9 mouse cellular contexts compared by ENCODE assay signal in genomic region chr5:124529191-124529651, GRCm38 (mm10). TPM values are rescaled to one million over a fixed set of nuclear protein-coding genes. Genes with fewer than 3 reads are reported as not detected.
DNase-seq lines count a peak whose midpoint lies in the region; ATAC-seq and TF ChIP-seq lines count a peak whose summit lies in the region.
"Had no signal": no experiment of that assay in that cellular context is flagged by ENCODE, and none has a peak within 500 bp of the region (broad histone marks: within the 10 kb centered on the region; RNA-seq: fewer than 3 reads in every experiment).

No protein-coding gene starts in this region.

- peak overlapping the region; percentile 69 for H3K4me2 ChIP-seq in kidney, embryonic 16.5 days (replicated peaks; ENCODE audit: low read depth, low read length)
- H3K4me2 ChIP-seq in midbrain, embryonic 11.5 days, result peak overlapping the region; percentile 32

- H3K36me3 ChIP-seq in kidney, embryonic 16.5 days (ENCODE audit: insufficient read depth, low read length), result no peaks in the 10 kb centered on the region; the same call in 1 of the 2 replicates
- H3K36me3 ChIP-seq in midbrain, embryonic 11.5 days (ENCODE audit: control insufficient read depth, insufficient read depth, low read length), result no peaks in the 10 kb centered on the region

- intact Hi-C loops in gastrocnemius, adult 2 months (cut with DNase I), result no loop called here

- no peaks in the 10 kb centered on the region for H3K9me3 ChIP-seq in kidney, embryonic 16.5 days (ENCODE audit: low read length)
- H3K9me3 ChIP-seq in midbrain, embryonic 11.5 days (ENCODE audit: control insufficient read depth, low read length), result no peaks in the 10 kb centered on the region

- peaks cover 43% of the 10 kb centered on the region for H3K4me1 ChIP-seq in kidney, embryonic 16.5 days (ENCODE audit: insufficient read depth, low read length)
- H3K4me1 ChIP-seq in midbrain, embryonic 11.5 days (ENCODE audit: control insufficient read depth, insufficient read depth, low read length), result peaks cover 26% of the 10 kb centered on the region

- 0 out of 2 replicates have a peak, but pooled peaks have one; percentile 14 for ATAC-seq in kidney, embryonic 16.5 days (ENCODE audit: low FRiP score, low TSS enrichment)
- no peak for ATAC-seq in midbrain, embryonic 11.5 days (ENCODE audit: low FRiP score)

- peak overlapping the region; percentile 92 for H3K4me3 ChIP-seq in gastrocnemius, adult 2 months
- peak overlapping the region; percentile 78 for H3K4me3 ChIP-seq in kidney, embryonic 16.5 days (ENCODE audit: low read length)
- peak overlapping the region; percentile 4; the same call in 1 of the 2 replicates for H3K4me3 ChIP-seq in midbrain, embryonic 11.5 days (ENCODE audit: low read depth, low read length)
- H3K4me3 ChIP-seq: erythroblast, embryonic 14.5 days had no signal

- no peaks in the 10 kb centered on the region for H3K27me3 ChIP-seq in kidney, embryonic 16.5 days (ENCODE audit: insufficient read depth, low read length)
- no peaks in the 10 kb centered on the region for H3K27me3 ChIP-seq in midbrain, embryonic 11.5 days (ENCODE audit: control insufficient read depth, insufficient read depth, low read length)

- peak overlapping the region; percentile 99 for H3K27ac ChIP-seq in gastrocnemius, adult 2 months
- peak overlapping the region; percentile 65 for H3K27ac ChIP-seq in kidney, embryonic 16.5 days (ENCODE audit: low read length)
- no peak overlapping the region for H3K27ac ChIP-seq in midbrain, embryonic 11.5 days (ENCODE audit: low read depth, low read length)

- TF ChIP-seq CTCF in gastrocnemius, adult 2 months (IDR thresholded peaks at IDR 0.05), result no peak

- peak; percentile 66 for DNase-seq in gastrocnemius, adult 2 months
- DNase-seq in gastrocnemius, postnatal 4 days (ENCODE audit: low spot score in 2 of 2), result no peak
- peak; percentile 44 to 48 for DNase-seq in heart, adult 9 months (ENCODE audit: low spot score in 2 of 2)
- DNase-seq in midbrain, embryonic 11.5 days (ENCODE audit: low spot score, missing footprints), result no peak
- no peak for DNase-seq in c-Kit-positive CD71-positive TER-119-positive erythroid progenitor cells, embryonic 14.5 days (ENCODE audit: low spot score)
- no peak for DNase-seq in spleen, postnatal 4 days (ENCODE audit: low spot score in 2 of 2)
- DNase-seq in right cerebral cortex, postnatal 25 days, result no peak

- peak overlapping the region; percentile 60 for H3K9ac ChIP-seq in kidney, embryonic 16.5 days (replicated peaks; ENCODE audit: low read length)
- peak overlapping the region; percentile 30; the same call in 1 of the 2 replicates for H3K9ac ChIP-seq in midbrain, embryonic 11.5 days (ENCODE audit: low read length)

- 7% methylated on average over 8 of the region's 8 CpGs for WGBS in kidney, embryonic 16.5 days
- WGBS in midbrain, embryonic 11.5 days, result 49% methylated on average over 8 of the region's 8 CpGs

RNA-seq across cellular contexts. Expression of gene Rilpl1, which starts 2.0 kb away (rescaled TPM):
- total RNA-seq in gastrocnemius, adult 2 months (2021), result 100 to 1,000 TPM; 243 to 286 TPM
- total RNA-seq in gastrocnemius, postnatal 4 days (2021), result 10 to 100 TPM; 60.9 to 75.3 TPM
- 21.7 and 21.9 TPM in 2 replicates for polyA plus RNA-seq in kidney, embryonic 16.5 days (2015; fragmentation: Nextera tagmentation; extraction: Ambion mirVana)
- polyA plus RNA-seq in midbrain, embryonic 11.5 days (2014; fragmentation: Nextera tagmentation; extraction: Ambion mirVana), result 17.7 and 21.7 TPM in 2 replicates

RNA-seq across cellular contexts. Expression of gene Tmed2, which starts 11.3 kb away (rescaled TPM):
- 100 to 1,000 TPM; 144 to 170 TPM for total RNA-seq in gastrocnemius, adult 2 months (2021)
- 100 to 1,000 TPM; 174 to 192 TPM for total RNA-seq in gastrocnemius, postnatal 4 days (2021)
- polyA plus RNA-seq in kidney, embryonic 16.5 days (2015; fragmentation: Nextera tagmentation; extraction: Ambion mirVana), result 537 and 602 TPM in 2 replicates
- 490 and 523 TPM in 2 replicates for polyA plus RNA-seq in midbrain, embryonic 11.5 days (2014; fragmentation: Nextera tagmentation; extraction: Ambion mirVana)

RNA-seq across cellular contexts. Expression of gene Ddx55, which starts 23.4 kb away (rescaled TPM):
- 1 to 10 TPM; 4.5 to 4.8 TPM for total RNA-seq in gastrocnemius, adult 2 months (2021)
- 10 to 100 TPM in 1 of 2 experiments, 1 to 10 TPM in 1; 7.4 to 11.1 TPM for total RNA-seq in gastrocnemius, postnatal 4 days (2021)
- polyA plus RNA-seq in kidney, embryonic 16.5 days (2015; fragmentation: Nextera tagmentation; extraction: Ambion mirVana), result 13.9 and 17.2 TPM in 2 replicates
- polyA plus RNA-seq in midbrain, embryonic 11.5 days (2014; fragmentation: Nextera tagmentation; extraction: Ambion mirVana), result 13.2 and 15.0 TPM in 2 replicates

RNA-seq across cellular contexts. Expression of gene Snrnp35, which starts 46.3 kb away (rescaled TPM):
- 10 to 100 TPM; 27.7 to 33.1 TPM for total RNA-seq in gastrocnemius, adult 2 months (2021)
- total RNA-seq in gastrocnemius, postnatal 4 days (2021), result 10 to 100 TPM; 26.7 to 32.0 TPM
- polyA plus RNA-seq in kidney, embryonic 16.5 days (2015; fragmentation: Nextera tagmentation; extraction: Ambion mirVana), result 27.4 and 29.4 TPM in 2 replicates
- polyA plus RNA-seq in midbrain, embryonic 11.5 days (2014; fragmentation: Nextera tagmentation; extraction: Ambion mirVana), result 15.6 and 17.3 TPM in 2 replicates

RNA-seq across cellular contexts. Expression of gene Eif2b1, which starts 49.7 kb away (rescaled TPM):
- total RNA-seq in gastrocnemius, adult 2 months (2021), result 10 to 100 TPM; 36.7 to 38.5 TPM
- 10 to 100 TPM; 47.4 to 47.9 TPM for total RNA-seq in gastrocnemius, postnatal 4 days (2021)
- polyA plus RNA-seq in kidney, embryonic 16.5 days (2015; fragmentation: Nextera tagmentation; extraction: Ambion mirVana), result 73.4 and 76.1 TPM in 2 replicates
- polyA plus RNA-seq in midbrain, embryonic 11.5 days (2014; fragmentation: Nextera tagmentation; extraction: Ambion mirVana), result 84.6 and 87.3 TPM in 2 replicates

Comparison
In these comparisons a context has a peak if more than half of its experiments do, and no peak if none do; other contexts are left out.
1. DNase-seq: peak in gastrocnemius, adult 2 months (single experiment) and heart, adult 9 months (2 of 2); none in gastrocnemius, postnatal 4 days (0 of 2), midbrain, embryonic 11.5 days (single experiment), c-Kit-positive CD71-positive TER-119-positive erythroid progenitor cells, embryonic 14.5 days (single experiment), spleen, postnatal 4 days (0 of 2) and right cerebral cortex, postnatal 25 days (single experiment).
2. H3K4me3 ChIP-seq: peak in every context shown above with its lines; median percentile 92 in gastrocnemius, adult 2 months; 78 in kidney, embryonic 16.5 days; 4 in midbrain, embryonic 11.5 days.